Mouse (Mus musculus): ENCODE measurements around the gene Slc6a13.

DNA sequence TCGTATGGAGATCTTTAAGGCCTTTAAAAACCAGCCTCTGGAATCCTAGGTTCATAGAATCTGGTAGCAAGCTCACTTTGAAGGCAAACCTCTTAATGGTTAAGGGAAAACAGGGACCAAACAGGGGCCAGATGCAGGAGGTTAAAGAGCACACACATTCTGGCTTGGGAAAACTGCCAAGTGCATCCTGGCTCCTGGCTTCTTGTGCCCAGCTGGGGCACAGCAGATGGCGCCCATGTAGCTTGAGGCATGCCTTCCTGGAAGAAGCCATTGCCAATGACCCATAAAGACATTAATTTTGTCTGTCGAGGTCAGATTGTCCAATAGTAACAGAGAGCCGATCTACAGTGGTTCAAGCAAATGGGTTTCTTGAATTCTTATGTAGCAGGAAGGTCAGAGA lies 63.9 kb downstream of the Slc6a13 start:
- TF ChIP-seq CTCF (IDR thresholded peaks at IDR 0.05; ENCODE audit: control insufficient read depth, insufficient read depth, low read length): no peak
- TF ChIP-seq POLR2A (IDR thresholded peaks at IDR 0.05; ENCODE audit: borderline replicate concordance, control insufficient read depth, low read depth, low read length): no peak
